Mouse (Mus musculus) kidney, postnatal 0 days (tissue): ENCODE data around the gene Abca2. TPM values are rescaled to one million over a fixed set of nuclear protein-coding genes. Genes with fewer than 3 reads are reported as not detected.

Source experiments
- ATAC-seq: fragments of 200-750 bp; cut with Nextera tagmentation; replicated peaks from 2 replicates; pipeline ENCODE4 v1.8.0; 2017; ENCODE audit warnings: low read depth, moderate number of reproducible peaks, moderate TSS enrichment, moderate library complexity; ENCODE audit not compliant: low FRiP score
- DNase-seq: peaks from one replicate; pipeline ENCODE4 v3.0.0-alpha.2; 2016; ENCODE audit warnings: low spot score
- H3K27ac ChIP-seq: fragments of 300-500 bp; sonication (generic); 2 replicates; pipeline ENCODE4 v1.5.1; 2014; ENCODE audit warnings: mild to moderate bottlenecking
- H3K27me3 ChIP-seq: fragments of 300-500 bp; sonication (generic); 2 replicates; pipeline ENCODE4 v1.6.1; 2014; ENCODE audit warnings: low read length, mixed read lengths; ENCODE audit not compliant: insufficient read depth
- H3K36me3 ChIP-seq: fragments of 300-500 bp; sonication (generic); 2 replicates; pipeline ENCODE4 v1.6.1; 2014; ENCODE audit warnings: low read length, mixed read lengths; ENCODE audit not compliant: insufficient read depth
- H3K4me1 ChIP-seq: fragments of 300-500 bp; sonication (generic); replicated peaks from 2 replicates; pipeline ENCODE4 v1.6.1; 2014; ENCODE audit warnings: antibody characterized with exemption, low read length, mixed read lengths; ENCODE audit not compliant: insufficient read depth
- H3K4me2 ChIP-seq: fragments of 300-500 bp; sonication (generic); 2 replicates; pipeline ENCODE4 v1.6.1; 2014; ENCODE audit warnings: mild to moderate bottlenecking, low read length, moderate library complexity, mixed read lengths
- H3K4me3 ChIP-seq: fragments of 300-500 bp; sonication (generic); replicated peaks from 2 replicates; pipeline ENCODE4 v1.5.1; 2014; ENCODE audit warnings: low read depth, low read length
- H3K9ac ChIP-seq: fragments of 300-500 bp; sonication (generic); 2 replicates; pipeline ENCODE4 v1.6.1; 2014; ENCODE audit warnings: low read depth, low read length
- H3K9me3 ChIP-seq: fragments of 300-500 bp; sonication (generic); replicated peaks from 2 replicates; pipeline ENCODE4 v1.6.1; 2016; ENCODE audit warnings: low read length, inconsistent platforms, mixed read lengths
- CTCF ChIP-seq: IDR thresholded peaks from 2 replicates; pipeline ENCODE4 v1.5.1; 2016; ENCODE audit warnings: antibody characterized with exemption, low read depth, mild to moderate bottlenecking, moderate library complexity
- WGBS: fragments of 180-500 bp; shearing (Covaris S2); extraction: QIAGEN DNeasy Blood & Tissue Kit; methylation state at CpG from one replicate; pipeline ENCODE4 v1.1.7; 2014; 5-methylcytosine and 5-hydroxymethylcytosine counted together
- polyA plus RNA-seq: library from polyadenylated mRNA; unstranded; fragments of >200 nt; fragmentation: Nextera tagmentation; extraction: Ambion mirVana; gene quantifications from 2 replicates; pipeline ENCODE4 v1.2.1, GENCODE M21; 2015

Gene Abca2
- polyA plus RNA-seq, 1 experiment from 2014 or later, result 9.7 TPM

- H3K27me3 ChIP-seq, result no peaks in the 10 kb centered on the region
- 28% methylated on average over 3 of the region's 3 CpGs for WGBS
- no peaks in the 10 kb centered on the region for H3K9me3 ChIP-seq
- no peak for TF ChIP-seq CTCF
- ATAC-seq, result no peak
- no peak overlapping the region for H3K9ac ChIP-seq
- H3K4me1 ChIP-seq, result peaks cover 13% of the 10 kb centered on the region; the same call in 1 of the 2 replicates
- H3K27ac ChIP-seq, result peak overlapping the region; percentile 60
- no peak for DNase-seq
- peak overlapping the region; percentile 57 for H3K4me3 ChIP-seq
- H3K36me3 ChIP-seq, result no peaks in the 10 kb centered on the region
- H3K4me2 ChIP-seq, result peak overlapping the region; percentile 85
These were observed 32.9 kb downstream of the Abca2 start for GRCm38 (mm10) chr2:25461407-25461806.

- no peak overlapping the region for H3K4me2 ChIP-seq
- WGBS, result 84% methylated on average over 3 of the region's 3 CpGs
- H3K4me1 ChIP-seq, result peaks cover 13% of the 10 kb centered on the region; the same call in 1 of the 2 replicates
- H3K9ac ChIP-seq, result no peak overlapping the region
- no peak for TF ChIP-seq CTCF
- no peak for DNase-seq
- H3K27ac ChIP-seq, result no peak overlapping the region
- no peak for ATAC-seq
- no peak overlapping the region for H3K4me3 ChIP-seq
- H3K36me3 ChIP-seq, result no peaks in the 10 kb centered on the region
- no peaks in the 10 kb centered on the region for H3K9me3 ChIP-seq
- H3K27me3 ChIP-seq, result no peaks in the 10 kb centered on the region
These were observed 35.1 kb downstream of the Abca2 start for GRCm38 (mm10) chr2:25463630-25464029.

GRCm38 (mm10) chr2:25465256-25465655 lies 36.8 kb downstream of the Abca2 start:
- Histone ChIP-seq H3K4me3 (no peak overlapping the region), H3K9ac (no peak overlapping the region), H3K27me3 (no peaks in the 10 kb centered on the region), H3K9me3 (no peaks in the 10 kb centered on the region), H3K27ac (no peak overlapping the region), H3K4me1 (peaks cover 5% of the 10 kb centered on the region; the same call in 1 of the 2 replicates), H3K4me2 (no peak overlapping the region), H3K36me3 (no peaks in the 10 kb centered on the region)
- no peak for ATAC-seq
- DNase-seq, result no peak
- no peak for TF ChIP-seq CTCF
- 82% methylated on average over 2 of the region's 2 CpGs for WGBS

- Histone ChIP-seq H3K36me3 (no peaks in the 10 kb centered on the region), H3K9ac (no peak overlapping the region), H3K9me3 (no peaks in the 10 kb centered on the region), H3K27ac (no peak overlapping the region), H3K4me3 (no peak overlapping the region), H3K4me1 (peaks cover 3% of the 10 kb centered on the region; the same call in 1 of the 2 replicates), H3K27me3 (no peaks in the 10 kb centered on the region), H3K4me2 (no peak overlapping the region)
- 49% methylated on average over 10 of the region's 10 CpGs for WGBS
- DNase-seq (no peak), ATAC-seq (no peak)
- TF ChIP-seq CTCF, result no peak
These were observed 37.5 kb downstream of the Abca2 start for GRCm38 (mm10) chr2:25465816-25466635.

GRCm38 (mm10) chr2:25467606-25468303 lies 39.3 kb downstream of the Abca2 start:
- ATAC-seq, result no peak
- Histone ChIP-seq H3K27me3 (no peaks in the 10 kb centered on the region), H3K4me1 (no peaks in the 10 kb centered on the region), H3K27ac (no peak overlapping the region), H3K9me3 (no peaks in the 10 kb centered on the region), H3K4me3 (no peak overlapping the region), H3K36me3 (no peaks in the 10 kb centered on the region), H3K4me2 (no peak overlapping the region), H3K9ac (no peak overlapping the region)
- no peak for DNase-seq
- TF ChIP-seq CTCF, result no peak
- WGBS, result 78% methylated on average over 14 of the region's 14 CpGs
